In genomic region chr11:95575791-95576190, GRCm38 (mm10) we compare ENCODE assay signal across 10 mouse cellular contexts. TPM values are rescaled to one million over a fixed set of nuclear protein-coding genes. Genes with fewer than 3 reads are reported as not detected.
DNase-seq lines count a peak whose midpoint lies in the region; ATAC-seq lines count a peak whose summit lies in the region.
"Had no signal": no experiment of that assay in that cellular context is flagged by ENCODE, and none has a peak within 500 bp of the region (broad histone marks: within the 10 kb centered on the region; RNA-seq: fewer than 3 reads in every experiment).

No protein-coding gene starts in this region.

- H3K9me3 ChIP-seq in forebrain, embryonic 10.5 days: no peaks in the 10 kb centered on the region
- H3K9me3 ChIP-seq in forebrain, embryonic 15.5 days: no peaks in the 10 kb centered on the region
- H3K9me3 ChIP-seq in kidney, embryonic 14.5 days (ENCODE audit: control insufficient read depth, low read length): no peaks in the 10 kb centered on the region
- no peaks in the 10 kb centered on the region for H3K9me3 ChIP-seq in embryonic facial prominence, embryonic 13.5 days

- H3K9ac ChIP-seq in forebrain, embryonic 15.5 days (replicated peaks): no peak overlapping the region
- no peak overlapping the region for H3K9ac ChIP-seq in kidney, embryonic 14.5 days (ENCODE audit: low read depth, low read length)
- H3K9ac ChIP-seq in embryonic facial prominence, embryonic 13.5 days: peak overlapping the region; percentile 27; the same call in 1 of the 2 replicates

- peak overlapping the region; percentile 13; the same call in 1 of the 2 replicates for H3K27ac ChIP-seq in forebrain, embryonic 10.5 days
- no peak overlapping the region for H3K27ac ChIP-seq in forebrain, embryonic 15.5 days (replicated peaks)
- H3K27ac ChIP-seq in kidney, embryonic 14.5 days (ENCODE audit: low read depth, low read length): no peak overlapping the region
- 0 out of 2 replicates have a peak overlapping the region, but pooled peaks have one; percentile 40 for H3K27ac ChIP-seq in embryonic facial prominence, embryonic 13.5 days

- ATAC-seq in forebrain, embryonic 15.5 days (replicated peaks): no peak
- peak; percentile 72 for ATAC-seq in kidney, embryonic 14.5 days (ENCODE audit: low FRiP score, low TSS enrichment)
- no peak for ATAC-seq in embryonic facial prominence, embryonic 13.5 days (ENCODE audit: insufficient number of reproducible peaks, insufficient read depth, low FRiP score, low TSS enrichment, low read depth)

- peaks cover 84% of the 10 kb centered on the region for H3K27me3 ChIP-seq in forebrain, embryonic 10.5 days (ENCODE audit: poor library complexity, severe bottlenecking)
- peaks cover 32% of the 10 kb centered on the region for H3K27me3 ChIP-seq in forebrain, embryonic 15.5 days
- peaks cover 17% of the 10 kb centered on the region for H3K27me3 ChIP-seq in kidney, embryonic 14.5 days (ENCODE audit: control insufficient read depth, insufficient read depth, low read length)
- peaks cover 38% of the 10 kb centered on the region for H3K27me3 ChIP-seq in embryonic facial prominence, embryonic 13.5 days

- H3K4me2 ChIP-seq in forebrain, embryonic 15.5 days (replicated peaks): no peak overlapping the region
- H3K4me2 ChIP-seq in kidney, embryonic 14.5 days (replicated peaks; ENCODE audit: low read depth, low read length): no peak overlapping the region
- 0 out of 2 replicates have a peak overlapping the region, but pooled peaks have one; percentile 3 for H3K4me2 ChIP-seq in embryonic facial prominence, embryonic 13.5 days

- peaks cover 80% of the 10 kb centered on the region for H3K4me1 ChIP-seq in forebrain, embryonic 10.5 days
- peaks cover 23% of the 10 kb centered on the region for H3K4me1 ChIP-seq in forebrain, embryonic 15.5 days
- peaks cover 55% of the 10 kb centered on the region for H3K4me1 ChIP-seq in kidney, embryonic 14.5 days (ENCODE audit: control insufficient read depth, insufficient read depth, low read length)
- H3K4me1 ChIP-seq in embryonic facial prominence, embryonic 13.5 days: peaks cover 89% of the 10 kb centered on the region

- 0 out of 2 replicates have a peak, but pooled peaks cover 2% of the 10 kb centered on the region for H3K36me3 ChIP-seq in forebrain, embryonic 10.5 days (replicated peaks)
- no peaks in the 10 kb centered on the region for H3K36me3 ChIP-seq in forebrain, embryonic 15.5 days
- H3K36me3 ChIP-seq in kidney, embryonic 14.5 days (ENCODE audit: control insufficient read depth, insufficient read depth, low read length): no peaks in the 10 kb centered on the region
- 0 out of 2 replicates have a peak, but pooled peaks cover 5% of the 10 kb centered on the region for H3K36me3 ChIP-seq in embryonic facial prominence, embryonic 13.5 days

- DNase-seq in forebrain, embryonic 10.5 days (ENCODE audit: extremely low spot score, low spot score): no peak
- DNase-seq in kidney, adult 18-20 months: no peak
- DNase-seq in 3T3-L1 (ENCODE audit: low read depth, low spot score): peak; percentile 79
- DNase-seq in adrenal gland, postnatal 10 days: no peak
- no peak for DNase-seq in layer of hippocampus, adult 18-20 months (ENCODE audit: low spot score in 2 of 2)
- DNase-seq: adrenal gland, adult 2 months had no signal

- WGBS in forebrain, embryonic 10.5 days: 62% methylated on average over 13 of the region's 13 CpGs
- 72% methylated on average over 13 of the region's 13 CpGs for WGBS in forebrain, embryonic 15.5 days
- WGBS in kidney, embryonic 14.5 days: 6% methylated on average over 13 of the region's 13 CpGs
- WGBS in embryonic facial prominence, embryonic 13.5 days: 10% methylated on average over 13 of the region's 13 CpGs

- H3K4me3 ChIP-seq in forebrain, embryonic 10.5 days: no peak overlapping the region
- no peak overlapping the region for H3K4me3 ChIP-seq in forebrain, embryonic 15.5 days
- no peak overlapping the region for H3K4me3 ChIP-seq in kidney, embryonic 14.5 days (ENCODE audit: low read length)
- no peak overlapping the region for H3K4me3 ChIP-seq in embryonic facial prominence, embryonic 13.5 days

RNA-seq across cellular contexts. Expression of gene Ngfr, which starts 11.7 kb away (rescaled TPM):
- 12.3 and 14.6 TPM in 2 replicates for polyA plus RNA-seq in forebrain, embryonic 10.5 days (2016; fragmentation: Nextera tagmentation; extraction: Ambion mirVana)
- polyA plus RNA-seq in forebrain, embryonic 15.5 days (2015; fragmentation: Nextera tagmentation; extraction: Ambion mirVana): 6.1 and 7.9 TPM in 2 replicates
- polyA plus RNA-seq in kidney, embryonic 14.5 days (2014; fragmentation: Nextera tagmentation; extraction: Ambion mirVana): 16.8 and 23.4 TPM in 2 replicates
- 25.4 and 27.2 TPM in 2 replicates for polyA plus RNA-seq in embryonic facial prominence, embryonic 13.5 days (2015; fragmentation: Nextera tagmentation; extraction: Ambion mirVana)
- 10 to 100 TPM; 12.6 to 23.8 TPM for total RNA-seq in adrenal gland, postnatal 10 days (2021)
- 1 to 10 TPM; 1.8 to 1.9 TPM for total RNA-seq in layer of hippocampus, adult 18-20 months (2021)
- total RNA-seq: MEL had no signal

Comparison
In these comparisons a context has a peak if more than half of its experiments do, and no peak if none do; other contexts are left out.
1. H3K27ac ChIP-seq: peak in forebrain, embryonic 10.5 days (single experiment) and embryonic facial prominence, embryonic 13.5 days (single experiment); none in forebrain, embryonic 15.5 days (single experiment) and kidney, embryonic 14.5 days (single experiment).